Mouse (Mus musculus): Measurements from ENCODE around the gene Hist2h3c2. TPM values are rescaled to one million over a fixed set of nuclear protein-coding genes. Genes with fewer than 3 reads are reported as not detected.

Hist2h3c2 gene
- polyA plus RNA-seq, 1 experiment from 2014 or later, result 1.1 TPM

- no peaks in the 10 kb centered on the region for H3K9me3 ChIP-seq (ENCODE audit: control insufficient read depth, low read length)
- peak overlapping the region; percentile 97 for H3K27ac ChIP-seq (ENCODE audit: low read depth, low read length)
- H3K27me3 ChIP-seq (replicated peaks; ENCODE audit: control insufficient read depth, insufficient read depth, low read length), result no peaks in the 10 kb centered on the region
- H3K4me3 ChIP-seq (ENCODE audit: low read length), result peak overlapping the region; percentile 65
- peak overlapping the region; percentile 84 for H3K4me2 ChIP-seq (ENCODE audit: low read length)
- peaks cover 16% of the 10 kb centered on the region for H3K4me1 ChIP-seq (ENCODE audit: control insufficient read depth, insufficient read depth, low read depth, low read length)
- no peaks in the 10 kb centered on the region for H3K36me3 ChIP-seq (ENCODE audit: control insufficient read depth, insufficient read depth, low read length)
- WGBS, result 47% methylated on average over 3 of the region's 3 CpGs
- no peak for ATAC-seq
- peak overlapping the region; percentile 83 for H3K9ac ChIP-seq (ENCODE audit: low read depth, low read length)
Measured at GRCm38 (mm10) chr3:96261623-96262022, 22.7 kb upstream of the Hist2h3c2 start.

GRCm38 (mm10) chr3:96260220-96260619, 21.3 kb upstream of the Hist2h3c2 start:
- Histone ChIP-seq H3K27me3 (replicated peaks; ENCODE audit: control insufficient read depth, insufficient read depth, low read length) (no peaks in the 10 kb centered on the region), H3K27ac (ENCODE audit: low read depth, low read length) (no peak overlapping the region), H3K4me3 (ENCODE audit: low read length) (no peak overlapping the region), H3K4me2 (ENCODE audit: low read length) (no peak overlapping the region), H3K36me3 (ENCODE audit: control insufficient read depth, insufficient read depth, low read length) (no peaks in the 10 kb centered on the region), H3K9me3 (ENCODE audit: control insufficient read depth, low read length) (no peaks in the 10 kb centered on the region), H3K4me1 (ENCODE audit: control insufficient read depth, insufficient read depth, low read depth, low read length) (peaks cover 16% of the 10 kb centered on the region), H3K9ac (ENCODE audit: low read depth, low read length) (no peak overlapping the region)
- 91% methylated on average over 5 of the region's 5 CpGs for WGBS
- ATAC-seq, result no peak

GRCm38 (mm10) chr3:96257190-96257589, 18.3 kb upstream of the Hist2h3c2 start:
- no peak for ATAC-seq
- 84% methylated on average over 3 of the region's 3 CpGs for WGBS
- no peaks in the 10 kb centered on the region for H3K9me3 ChIP-seq (ENCODE audit: control insufficient read depth, low read length)

GRCm38 (mm10) chr3:96255926-96256593, 17.1 kb upstream of the Hist2h3c2 start:
- Histone ChIP-seq H3K4me2 (ENCODE audit: low read length) (no peak overlapping the region), H3K9ac (ENCODE audit: low read depth, low read length) (no peak overlapping the region), H3K9me3 (ENCODE audit: control insufficient read depth, low read length) (no peaks in the 10 kb centered on the region), H3K4me3 (ENCODE audit: low read length) (no peak overlapping the region), H3K27ac (ENCODE audit: low read depth, low read length) (no peak overlapping the region), H3K27me3 (replicated peaks; ENCODE audit: control insufficient read depth, insufficient read depth, low read length) (no peaks in the 10 kb centered on the region), H3K4me1 (ENCODE audit: control insufficient read depth, insufficient read depth, low read depth, low read length) (no peaks in the 10 kb centered on the region), H3K36me3 (ENCODE audit: control insufficient read depth, insufficient read depth, low read length) (no peaks in the 10 kb centered on the region)
- ATAC-seq, result no peak
- 85% methylated on average over 5 of the region's 5 CpGs for WGBS

More at GRCm38 (mm10) chr3:96257190-96257589, 18.3 kb upstream of the Hist2h3c2 start:
- H3K27ac ChIP-seq (ENCODE audit: low read depth, low read length), result no peak overlapping the region
- H3K27me3 ChIP-seq (replicated peaks; ENCODE audit: control insufficient read depth, insufficient read depth, low read length), result no peaks in the 10 kb centered on the region
- no peak overlapping the region for H3K4me2 ChIP-seq (ENCODE audit: low read length)
- H3K36me3 ChIP-seq (ENCODE audit: control insufficient read depth, insufficient read depth, low read length), result no peaks in the 10 kb centered on the region
- H3K4me3 ChIP-seq (ENCODE audit: low read length), result no peak overlapping the region
- H3K9ac ChIP-seq (ENCODE audit: low read depth, low read length), result no peak overlapping the region
- peaks cover 7% of the 10 kb centered on the region for H3K4me1 ChIP-seq (ENCODE audit: control insufficient read depth, insufficient read depth, low read depth, low read length)

DNA sequence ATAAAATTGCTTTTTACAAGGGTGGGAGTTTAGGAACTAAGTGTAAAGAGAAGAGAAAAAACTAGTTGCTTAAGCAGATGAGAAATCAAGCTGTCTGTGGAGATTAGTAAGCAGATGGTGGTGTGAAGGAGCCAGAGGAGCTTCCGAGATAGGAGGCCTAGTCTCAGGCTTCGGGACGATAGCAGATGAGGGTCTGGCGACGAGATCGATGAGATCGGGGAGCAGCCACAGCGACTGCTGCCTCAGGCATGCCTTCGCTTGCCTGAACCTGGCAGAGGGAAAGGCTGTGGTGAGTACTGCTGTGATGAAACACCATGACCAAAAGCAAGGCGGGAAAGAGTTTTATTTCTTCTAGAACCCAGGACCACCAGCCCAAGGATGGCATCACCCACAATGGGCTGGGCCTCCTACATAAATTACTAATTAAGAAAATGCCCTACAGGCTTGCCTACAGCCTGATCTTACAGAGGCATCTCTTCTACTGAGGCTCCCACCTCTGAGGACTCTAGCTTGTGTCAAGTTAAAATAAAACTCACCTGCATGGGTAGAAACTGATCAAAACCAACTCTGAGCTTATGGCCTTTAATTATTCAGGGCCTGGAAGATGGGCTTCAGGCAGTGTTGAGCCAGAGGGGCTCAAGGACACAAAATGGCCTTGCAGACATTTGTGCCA, 15.9 kb upstream of the Hist2h3c2 start:
- H3K36me3 ChIP-seq (ENCODE audit: control insufficient read depth, insufficient read depth, low read length), result no peaks in the 10 kb centered on the region
- H3K9me3 ChIP-seq (ENCODE audit: control insufficient read depth, low read length), result no peaks in the 10 kb centered on the region
- no peaks in the 10 kb centered on the region for H3K4me1 ChIP-seq (ENCODE audit: control insufficient read depth, insufficient read depth, low read depth, low read length)
- H3K27ac ChIP-seq (ENCODE audit: low read depth, low read length), result no peak overlapping the region
- ATAC-seq, result peak; percentile 63
- H3K27me3 ChIP-seq (replicated peaks; ENCODE audit: control insufficient read depth, insufficient read depth, low read length), result no peaks in the 10 kb centered on the region
- WGBS, result 65% methylated on average over 10 of the region's 10 CpGs
- H3K9ac ChIP-seq (ENCODE audit: low read depth, low read length), result no peak overlapping the region
- no peak overlapping the region for H3K4me2 ChIP-seq (ENCODE audit: low read length)
- no peak overlapping the region for H3K4me3 ChIP-seq (ENCODE audit: low read length)

GRCm38 (mm10) chr3:96251787-96252186, 12.9 kb upstream of the Hist2h3c2 start:
- Histone ChIP-seq H3K9ac (ENCODE audit: low read depth, low read length) (no peak overlapping the region), H3K27ac (ENCODE audit: low read depth, low read length) (no peak overlapping the region), H3K4me3 (ENCODE audit: low read length) (no peak overlapping the region), H3K27me3 (replicated peaks; ENCODE audit: control insufficient read depth, insufficient read depth, low read length) (no peaks in the 10 kb centered on the region), H3K36me3 (ENCODE audit: control insufficient read depth, insufficient read depth, low read length) (no peaks in the 10 kb centered on the region), H3K4me1 (ENCODE audit: control insufficient read depth, insufficient read depth, low read depth, low read length) (peaks cover 4% of the 10 kb centered on the region), H3K4me2 (ENCODE audit: low read length) (no peak overlapping the region), H3K9me3 (ENCODE audit: control insufficient read depth, low read length) (no peaks in the 10 kb centered on the region)
- no peak for ATAC-seq
- WGBS, result 94% methylated on average over 3 of the region's 3 CpGs

DNA sequence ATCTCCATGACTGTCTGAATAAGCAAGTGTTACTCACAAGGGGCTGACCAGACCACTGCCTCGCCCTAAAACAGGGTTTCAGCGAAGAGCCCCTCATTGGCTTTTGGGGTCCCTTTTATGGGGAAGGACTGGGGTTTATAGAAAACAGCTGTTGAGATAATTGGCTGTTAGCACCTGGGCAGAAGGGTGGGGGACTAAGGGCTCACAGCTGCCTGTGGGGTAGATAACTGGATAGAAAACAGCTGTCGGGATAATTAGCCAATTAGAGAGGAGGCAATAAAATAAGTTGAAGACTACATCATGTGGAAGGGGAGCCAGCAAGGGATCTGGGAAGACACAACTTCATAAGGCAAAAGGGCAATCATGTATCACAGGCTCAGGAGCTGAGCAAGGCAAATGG, 12.0 kb upstream of the Hist2h3c2 start:
- Histone ChIP-seq H3K4me1 (ENCODE audit: control insufficient read depth, insufficient read depth, low read depth, low read length) (peaks cover 4% of the 10 kb centered on the region), H3K4me3 (ENCODE audit: low read length) (no peak overlapping the region), H3K27me3 (replicated peaks; ENCODE audit: control insufficient read depth, insufficient read depth, low read length) (no peaks in the 10 kb centered on the region), H3K36me3 (ENCODE audit: control insufficient read depth, insufficient read depth, low read length) (no peaks in the 10 kb centered on the region), H3K9ac (ENCODE audit: low read depth, low read length) (no peak overlapping the region), H3K27ac (ENCODE audit: low read depth, low read length) (no peak overlapping the region), H3K4me2 (ENCODE audit: low read length) (no peak overlapping the region), H3K9me3 (ENCODE audit: control insufficient read depth, low read length) (no peaks in the 10 kb centered on the region)
- ATAC-seq, result no peak
- 83% methylated on average over 3 of the region's 3 CpGs for WGBS

DNA sequence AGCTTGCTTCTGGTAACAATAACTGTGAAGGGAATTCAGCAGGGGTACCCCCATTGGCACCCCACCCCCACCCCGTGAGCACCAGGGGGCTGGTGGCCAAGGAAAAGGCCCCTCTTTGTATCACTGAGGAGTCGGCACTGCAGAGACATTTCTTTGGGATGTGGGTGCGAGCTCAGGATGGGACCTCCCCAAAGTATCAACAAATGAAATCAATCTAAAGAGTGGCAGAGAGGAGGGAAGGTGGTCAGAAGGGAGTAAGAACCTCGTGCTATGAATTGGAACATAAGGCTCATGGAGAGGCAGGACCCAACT, 10.1 kb upstream of the Hist2h3c2 start:
- Histone ChIP-seq H3K4me3 (ENCODE audit: low read length) (no peak overlapping the region), H3K4me2 (ENCODE audit: low read length) (no peak overlapping the region), H3K9me3 (ENCODE audit: control insufficient read depth, low read length) (no peaks in the 10 kb centered on the region), H3K27me3 (replicated peaks; ENCODE audit: control insufficient read depth, insufficient read depth, low read length) (no peaks in the 10 kb centered on the region), H3K36me3 (ENCODE audit: control insufficient read depth, insufficient read depth, low read length) (no peaks in the 10 kb centered on the region), H3K4me1 (ENCODE audit: control insufficient read depth, insufficient read depth, low read depth, low read length) (peaks cover 11% of the 10 kb centered on the region), H3K27ac (ENCODE audit: low read depth, low read length) (no peak overlapping the region), H3K9ac (ENCODE audit: low read depth, low read length) (no peak overlapping the region)
- WGBS, result 66% methylated on average over 4 of the region's 4 CpGs
- no peak for ATAC-seq

GRCm38 (mm10) chr3:96248141-96249033, 9.5 kb upstream of the Hist2h3c2 start:
- no peaks in the 10 kb centered on the region for H3K27me3 ChIP-seq (replicated peaks; ENCODE audit: control insufficient read depth, insufficient read depth, low read length)
- no peaks in the 10 kb centered on the region for H3K9me3 ChIP-seq (ENCODE audit: control insufficient read depth, low read length)
- no peak overlapping the region for H3K9ac ChIP-seq (ENCODE audit: low read depth, low read length)
- ATAC-seq, result no peak
- 55% methylated on average over 6 of the region's 6 CpGs for WGBS
- no peak overlapping the region; the same call in 1 of the 2 replicates for H3K4me3 ChIP-seq (ENCODE audit: low read length)
- H3K4me1 ChIP-seq (ENCODE audit: control insufficient read depth, insufficient read depth, low read depth, low read length), result peaks cover 11% of the 10 kb centered on the region
- no peaks in the 10 kb centered on the region for H3K36me3 ChIP-seq (ENCODE audit: control insufficient read depth, insufficient read depth, low read length)
- no peak overlapping the region for H3K27ac ChIP-seq (ENCODE audit: low read depth, low read length)
- H3K4me2 ChIP-seq (ENCODE audit: low read length), result peak overlapping the region; percentile 49
